Mouse (Mus musculus) embryonic fibroblast, embryonic 13.5 days (primary cell): ENCODE measurements around the gene Ctrb1.

Experiments
- CTCF ChIP-seq: IDR thresholded peaks from 2 replicates; pipeline ENCODE4 v1.5.1; 2011; ENCODE audit warnings: mild to moderate bottlenecking, control low read depth, low read length, moderate library complexity, borderline replicate concordance; ENCODE audit not compliant: insufficient read depth
- POLR2A ChIP-seq: IDR thresholded peaks from 2 replicates; pipeline ENCODE4 v1.6.1; 2011; ENCODE audit warnings: low read depth, mild to moderate bottlenecking, control low read depth, low read length, moderate library complexity

- TF ChIP-seq CTCF (no peak), POLR2A (no peak)
Observed at GRCm38 (mm10) chr8:111638086-111638485, 52.7 kb downstream of the Ctrb1 start.
